Mouse (Mus musculus): ENCODE results near the gene Kmo.

Gene Kmo

DNA sequence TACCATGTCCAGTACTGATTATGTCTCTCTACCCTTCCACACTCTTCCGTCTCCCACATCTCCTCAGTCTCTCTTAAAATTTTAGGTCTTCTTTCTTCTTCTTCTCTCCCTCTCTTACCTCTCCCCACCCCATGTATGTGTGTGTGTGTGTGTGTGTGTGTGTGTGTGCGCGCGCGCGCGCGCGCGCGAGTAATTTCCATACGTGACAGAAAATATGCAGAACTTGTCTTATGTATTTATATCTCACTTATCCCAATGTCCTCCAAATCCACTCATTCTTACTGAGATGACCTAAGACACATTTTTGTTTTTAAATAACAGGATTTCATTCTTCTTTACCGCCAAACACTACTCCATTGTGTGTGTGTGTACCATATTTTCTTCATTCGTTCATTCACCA is 12.3 kb downstream of the Kmo start:
- no peak for DNase-seq (ENCODE audit: low spot score)

DNA sequence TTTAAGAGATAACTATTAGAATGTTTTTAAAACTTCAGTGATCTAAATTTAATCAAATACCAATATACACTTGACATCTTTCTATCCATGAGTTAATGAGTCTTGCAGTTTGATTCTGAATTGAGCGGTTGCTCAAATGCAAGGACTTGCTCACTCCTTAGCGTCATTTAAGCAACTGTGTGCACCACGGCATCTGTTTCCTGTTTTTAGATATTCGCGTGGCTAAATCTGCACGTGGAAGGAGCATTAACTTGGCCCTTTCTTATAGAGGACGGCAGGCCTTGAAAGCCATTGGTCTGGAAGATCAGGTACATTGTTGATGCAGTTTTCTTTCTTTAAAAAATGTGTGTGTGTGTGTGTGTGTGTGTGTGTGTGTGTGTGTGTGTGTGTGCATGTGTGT is 17.5 kb downstream of the Kmo start:
- no peak for DNase-seq (ENCODE audit: low spot score)

DNA sequence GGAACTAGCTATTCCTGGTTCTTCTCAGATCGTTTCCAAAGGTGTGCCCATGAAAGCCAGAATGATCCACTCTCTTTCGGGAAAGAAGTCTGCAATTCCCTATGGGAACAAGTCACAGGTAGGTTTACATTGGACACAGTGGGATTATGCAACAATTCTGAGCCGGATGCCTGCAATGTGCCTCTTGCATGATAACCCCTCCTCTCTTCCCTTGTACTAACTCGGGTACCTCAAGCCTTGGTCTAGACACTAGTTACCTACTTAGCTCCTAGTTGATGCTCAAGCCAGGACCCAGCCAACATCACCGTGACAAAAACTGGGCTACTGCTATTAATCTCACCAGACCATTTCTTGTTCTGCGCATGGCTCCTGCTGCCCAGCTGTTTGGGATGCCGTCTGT is 18.9 kb downstream of the Kmo start:
- DNase-seq (ENCODE audit: low spot score) = no peak

DNA sequence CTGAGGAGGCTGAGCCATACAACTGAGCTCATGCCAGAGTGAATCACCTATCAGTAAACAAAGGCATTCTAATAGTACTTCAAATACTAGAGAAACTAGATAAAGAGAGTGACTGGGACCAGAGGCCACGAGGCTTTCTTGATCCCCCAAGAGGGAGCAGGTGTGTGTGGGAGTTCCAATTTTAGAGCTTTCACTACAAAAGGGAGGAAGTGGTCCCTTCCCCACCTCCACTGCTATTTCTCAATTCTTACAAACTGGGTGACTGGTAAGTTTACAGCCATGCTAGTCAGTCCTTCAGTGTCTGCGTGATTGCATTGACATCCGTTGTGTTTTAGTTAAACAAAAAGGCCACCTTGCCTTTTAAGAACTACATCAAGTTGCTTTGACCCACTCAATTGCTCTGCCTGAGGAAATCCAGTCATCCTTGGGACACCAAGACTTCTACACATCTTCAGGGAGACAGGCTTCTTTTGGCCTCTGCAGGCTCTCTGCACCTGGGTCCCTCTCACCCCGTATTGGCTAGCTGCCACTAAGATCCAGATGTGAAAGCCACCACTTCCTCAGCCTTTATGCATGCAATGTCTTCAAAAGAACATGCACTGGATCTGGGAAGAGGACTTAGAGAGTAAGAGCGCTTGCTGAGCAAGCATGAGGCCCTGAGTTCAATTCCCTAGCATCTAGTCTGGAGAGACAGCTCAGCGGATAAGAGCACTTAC is 20.4 kb downstream of the Kmo start:
- no peak for DNase-seq (ENCODE audit: low spot score)

DNA sequence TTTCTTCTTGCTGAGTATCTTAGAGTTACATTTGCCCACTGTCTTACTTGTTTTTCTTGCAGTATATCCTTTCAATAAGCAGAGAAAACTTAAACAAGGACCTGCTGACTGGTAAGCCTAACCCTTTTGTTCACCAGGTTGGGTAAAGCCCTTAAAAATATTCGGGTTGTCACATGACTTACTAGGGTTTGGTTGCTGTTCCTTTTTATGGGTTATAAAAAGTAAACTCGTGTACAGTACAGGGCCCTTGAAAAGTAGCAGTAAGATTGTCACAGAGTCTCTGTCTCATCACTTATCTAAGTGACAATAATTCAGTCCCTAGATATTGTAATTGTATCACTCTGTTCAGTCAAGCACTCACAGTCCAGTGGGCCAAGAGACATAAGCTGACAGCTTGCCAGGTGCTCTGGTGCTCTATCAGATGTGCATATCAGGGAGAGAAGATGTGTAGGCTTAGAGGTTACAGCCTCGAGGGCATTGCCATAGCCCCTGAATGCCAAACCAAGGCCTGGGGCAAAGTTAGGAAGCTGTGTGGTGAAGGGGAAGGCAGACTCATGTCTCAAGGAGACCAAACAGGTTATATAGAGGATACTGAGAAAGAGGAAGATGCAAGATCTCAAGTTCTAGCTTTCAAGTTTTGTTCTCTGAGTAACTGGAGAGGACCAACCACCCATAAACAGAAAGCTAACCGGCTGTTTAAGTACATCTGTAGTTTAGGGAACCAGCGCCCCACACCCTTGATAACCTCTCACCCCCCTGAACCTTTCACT is 23.5 kb downstream of the Kmo start:
- DNase-seq (ENCODE audit: low spot score) = no peak

DNA sequence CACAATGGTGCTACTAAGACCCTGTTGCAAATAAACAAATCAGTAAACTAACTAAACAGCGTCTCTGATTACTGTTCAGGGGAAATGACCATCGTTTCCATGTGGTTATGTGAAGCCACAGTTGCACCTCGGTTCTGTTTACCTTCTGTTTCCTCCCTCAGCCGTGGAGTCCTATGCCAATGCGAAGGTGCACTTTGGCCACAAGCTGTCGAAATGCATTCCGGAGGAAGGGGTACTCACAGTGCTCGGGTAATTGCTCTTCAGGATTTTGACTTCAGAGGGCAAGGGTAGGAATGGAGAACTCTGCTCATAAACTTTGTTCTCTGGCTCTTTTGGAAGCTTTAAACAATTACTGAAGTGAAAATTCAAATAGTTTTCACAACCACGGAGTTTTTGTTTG is 26.8 kb downstream of the Kmo start:
- DNase-seq (ENCODE audit: low spot score) = no peak

DNA sequence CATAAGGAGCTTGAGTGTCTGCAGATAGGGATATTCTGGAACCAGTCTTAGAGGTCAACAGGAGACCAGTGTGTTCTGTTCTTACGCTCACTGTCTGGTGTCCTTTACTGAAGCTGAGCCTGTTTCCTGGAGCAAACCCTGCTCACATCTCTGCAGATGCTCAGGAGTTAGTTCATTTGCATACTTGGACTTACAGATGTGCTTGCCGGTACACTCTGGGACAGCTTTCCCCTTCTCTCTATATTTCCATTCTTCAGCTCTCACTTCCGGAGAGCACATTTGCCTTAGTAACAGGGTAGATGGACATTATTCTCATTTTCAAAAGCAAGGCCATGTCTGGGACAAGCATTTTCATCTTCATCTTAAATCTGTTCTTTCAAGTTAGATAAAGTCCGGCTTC is 28.4 kb downstream of the Kmo start:
- no peak for DNase-seq (ENCODE audit: low spot score)

DNA sequence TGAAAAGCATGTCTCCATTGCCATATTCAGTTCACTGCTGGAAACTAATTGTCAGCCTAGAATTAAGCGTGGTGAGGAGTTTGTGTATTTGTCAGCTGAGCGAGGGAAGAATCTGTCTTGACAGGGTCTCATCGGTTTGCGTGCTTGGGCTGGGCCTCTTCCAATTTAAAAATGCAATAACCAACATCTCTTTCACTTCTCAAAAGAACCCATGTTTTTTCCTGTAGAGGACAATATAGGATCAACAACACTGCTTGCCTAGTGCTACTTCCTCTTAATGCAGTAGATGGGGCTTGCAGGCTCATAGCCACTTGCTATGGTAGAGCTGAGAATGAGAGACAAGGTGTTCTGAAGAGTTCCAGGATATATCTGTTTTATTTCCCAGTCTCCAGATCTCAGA is 39.7 kb downstream of the Kmo start:
- DNase-seq (ENCODE audit: low spot score) = no peak

DNA sequence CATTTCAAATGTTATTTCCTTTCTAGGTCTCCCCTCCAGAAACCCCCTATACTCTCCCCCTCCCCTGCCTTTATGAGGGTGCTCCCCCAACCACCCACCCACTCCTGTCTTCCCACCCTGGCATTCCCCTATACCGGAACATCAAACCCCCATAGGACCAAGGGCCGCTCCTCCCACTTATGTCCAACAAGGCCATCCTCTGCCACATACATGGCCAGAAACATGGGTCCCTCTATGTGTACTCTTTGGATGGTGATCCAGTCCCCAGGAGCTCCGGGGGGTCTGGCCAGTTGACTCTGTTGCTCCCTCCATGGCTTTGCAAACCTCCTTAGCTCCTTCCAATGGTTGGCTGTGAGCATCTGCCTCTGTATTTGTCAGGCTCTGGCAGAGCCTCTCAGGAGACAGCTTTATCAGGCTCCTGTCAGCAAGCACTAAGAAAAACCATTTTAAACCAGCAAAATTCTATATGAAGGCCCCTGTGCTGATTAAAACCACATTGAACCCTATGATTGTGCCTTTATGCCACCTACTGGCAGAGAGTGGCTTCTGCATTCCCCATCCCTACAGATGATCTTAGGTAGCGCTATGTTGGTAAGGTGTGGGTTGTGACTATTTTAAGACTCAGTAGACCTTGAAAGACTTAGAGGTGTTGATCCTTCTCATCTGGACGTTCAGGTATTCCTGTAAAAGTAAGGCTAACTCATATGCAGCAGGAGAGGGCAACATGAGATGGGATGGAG is 48.7 kb downstream of the Kmo start:
- peak; percentile 50 for DNase-seq (ENCODE audit: low spot score)

DNA sequence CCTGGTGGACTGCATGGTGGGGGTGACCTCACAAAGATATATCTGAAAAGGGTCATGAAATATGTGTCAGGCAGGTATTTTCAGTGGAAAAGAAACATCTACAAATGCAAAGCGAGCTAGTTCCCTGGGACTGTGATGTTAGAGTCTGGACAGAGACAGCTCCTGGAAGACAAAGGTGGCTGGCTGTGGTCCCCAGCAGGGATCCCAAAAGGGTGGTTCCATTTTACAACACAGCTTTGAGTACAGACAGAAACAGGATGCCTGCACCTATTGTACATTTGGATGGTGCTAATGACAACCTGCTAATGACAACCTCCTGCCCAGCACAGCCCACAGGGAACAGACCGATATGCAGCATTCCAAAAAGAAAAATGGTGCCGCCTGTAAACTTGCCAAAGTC is 49.3 kb downstream of the Kmo start:
- no peak for DNase-seq (ENCODE audit: low spot score)

DNA sequence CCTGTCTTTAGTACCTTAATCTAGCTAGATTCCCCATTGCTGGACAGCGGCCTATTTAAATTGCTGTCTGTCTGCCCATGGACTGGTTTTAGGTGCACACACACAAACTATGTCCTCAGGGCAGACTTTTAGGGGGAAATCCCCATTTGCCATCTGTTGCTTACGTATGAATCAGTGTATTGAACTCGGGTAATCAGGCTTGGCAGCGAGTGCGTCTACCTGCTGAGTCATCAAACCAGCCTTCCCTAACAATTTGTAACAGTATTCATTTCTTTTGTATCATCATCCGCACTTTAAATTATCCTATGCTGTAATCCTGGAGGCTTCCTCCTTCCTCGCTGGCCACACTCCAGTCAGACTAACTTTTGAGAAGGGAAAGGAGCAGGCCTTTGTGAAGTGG is 49.9 kb downstream of the Kmo start:
- no peak for DNase-seq (ENCODE audit: low spot score)

DNA sequence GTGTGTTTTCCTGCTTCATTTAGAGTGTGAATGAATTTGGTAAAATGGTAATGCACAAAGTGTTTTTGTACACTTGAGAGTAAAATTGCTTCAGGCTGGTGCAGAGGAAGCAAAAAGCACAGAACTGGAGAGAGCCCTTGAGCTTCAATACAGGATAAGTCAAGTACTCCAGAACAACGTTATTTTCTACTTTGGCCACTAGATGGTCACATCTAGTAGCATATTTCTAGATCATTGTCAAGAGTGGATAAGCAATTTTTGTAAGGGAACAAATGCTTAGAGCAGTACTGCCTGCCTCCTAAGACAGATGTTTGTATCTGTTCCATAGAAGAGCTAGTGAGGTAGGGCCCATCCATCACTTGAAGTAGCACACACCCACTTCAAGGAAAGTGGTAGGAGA is 51.4 kb downstream of the Kmo start:
- no peak for DNase-seq (ENCODE audit: low spot score)

DNA sequence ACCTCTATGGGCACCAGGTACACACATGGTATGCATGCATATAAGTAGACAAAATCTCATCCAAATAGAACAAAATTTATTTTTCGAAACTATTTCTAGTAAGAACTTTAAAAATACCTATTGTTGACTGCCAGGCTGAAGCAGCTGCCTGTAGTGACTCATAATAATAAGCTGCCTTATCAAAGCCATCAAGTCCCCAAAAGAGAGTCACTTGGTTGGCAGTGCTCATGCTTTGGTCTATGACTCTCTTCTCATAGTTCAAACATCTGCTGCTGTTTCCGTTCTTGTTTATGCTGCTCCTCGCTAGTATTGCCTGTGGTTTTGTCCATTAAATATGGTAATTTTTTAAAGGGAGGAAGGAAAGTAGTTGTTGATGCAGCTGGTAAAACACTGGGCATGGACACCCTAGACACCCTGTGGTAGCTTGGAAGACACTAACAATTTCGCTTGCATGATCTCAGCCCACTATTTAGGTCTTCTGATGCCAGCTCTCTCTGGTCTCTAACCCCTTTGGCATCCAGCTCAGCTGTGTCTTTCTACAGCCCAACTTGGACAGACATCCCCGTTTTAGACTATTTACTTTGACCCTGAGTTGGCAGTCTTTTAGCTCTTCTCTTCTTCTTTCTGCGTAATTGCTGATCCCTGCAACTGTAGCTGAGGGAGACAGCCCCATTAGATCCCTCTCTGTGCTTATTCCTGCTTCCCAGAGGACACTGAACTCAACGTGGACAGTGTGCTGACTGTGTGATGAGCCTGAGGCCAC is 53.6 kb downstream of the Kmo start:
- DNase-seq (ENCODE audit: low spot score) = no peak

DNA sequence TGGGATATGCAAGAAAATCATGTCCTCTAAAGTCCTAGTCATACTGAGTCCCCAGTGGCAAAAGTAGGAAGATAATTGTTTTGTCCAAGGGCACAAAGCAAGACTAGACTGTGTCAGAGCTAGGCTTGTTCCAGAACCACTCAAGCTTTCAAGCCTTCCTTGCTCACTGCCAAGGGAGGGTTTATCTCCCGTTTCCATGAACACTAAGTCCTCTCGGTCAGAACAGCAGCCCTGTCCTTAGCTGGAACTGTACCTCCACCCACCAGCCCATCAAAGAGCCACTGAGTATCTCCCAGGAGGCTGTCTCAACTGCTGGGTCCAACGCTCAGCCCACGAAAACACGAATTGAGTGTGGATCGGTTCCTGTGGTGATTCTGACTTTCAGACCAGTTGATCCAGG is 54.9 kb downstream of the Kmo start:
- DNase-seq (ENCODE audit: low spot score) = no peak

DNA sequence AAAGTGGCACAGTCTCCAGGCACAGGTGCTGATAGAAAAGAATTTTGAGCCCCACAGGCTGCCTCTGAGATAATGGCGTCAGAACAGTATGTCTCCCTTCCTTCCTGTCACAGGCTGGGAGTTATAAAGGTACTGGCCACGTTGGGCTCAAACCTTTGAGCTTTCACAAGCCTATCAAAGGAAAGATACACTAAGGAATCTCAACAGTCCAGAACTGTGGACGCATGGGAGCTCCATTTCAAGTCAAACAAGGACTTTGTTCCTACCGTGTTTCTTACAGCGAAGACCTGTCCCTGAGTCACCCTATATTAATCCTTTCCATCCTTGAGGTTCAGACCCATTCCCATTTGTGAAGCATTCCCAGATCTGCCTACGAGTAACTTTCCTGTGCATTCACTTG is 57.3 kb downstream of the Kmo start:
- no peak for DNase-seq (ENCODE audit: low spot score)

DNA sequence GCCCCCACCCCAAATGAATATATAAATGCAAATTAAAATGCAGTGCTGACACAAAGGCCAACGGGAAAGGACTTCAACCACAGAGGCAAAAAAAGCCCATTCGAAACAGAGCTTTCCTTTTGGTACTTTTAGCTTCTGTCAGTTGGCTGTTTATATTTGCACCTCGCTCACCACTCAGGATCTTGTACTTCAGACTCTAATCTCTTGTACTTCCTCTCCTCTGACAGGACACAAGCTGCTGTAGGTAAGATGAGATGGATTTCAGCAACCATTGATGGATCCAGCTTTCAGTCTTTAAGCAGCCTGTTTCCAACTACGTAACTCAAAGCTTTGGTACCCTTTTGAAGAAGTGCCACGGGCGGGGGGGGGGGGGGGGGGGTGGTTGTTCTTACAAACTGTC is 60.8 kb downstream of the Kmo start:
- DNase-seq (ENCODE audit: low spot score) = no peak

DNA sequence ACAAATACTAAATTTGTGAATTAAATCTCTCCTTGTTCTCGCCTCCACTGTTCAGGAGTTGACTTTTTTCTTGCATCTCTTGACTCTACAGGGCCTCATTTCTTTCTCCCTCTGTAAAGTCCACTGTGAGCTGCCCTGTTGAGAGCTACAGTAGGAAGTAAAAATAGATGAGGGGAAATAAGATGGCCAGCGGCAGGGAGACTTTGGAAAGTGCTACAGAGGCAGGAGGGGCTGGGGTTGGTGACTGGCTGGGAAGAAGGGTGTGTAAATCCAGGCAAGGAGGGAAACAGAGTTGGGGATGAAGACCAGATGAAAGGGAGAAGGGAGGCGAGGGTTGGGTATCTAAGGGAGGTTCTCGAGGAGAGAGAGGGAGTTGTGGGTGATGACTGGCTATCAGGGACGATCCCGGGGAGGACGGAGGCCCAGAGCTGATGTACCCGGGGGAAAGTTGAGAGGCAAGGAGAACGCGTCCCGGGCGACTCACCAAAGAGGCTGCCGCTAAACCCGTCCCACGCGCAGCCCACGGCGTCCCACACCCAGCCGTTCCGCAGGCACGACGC is 71.6 kb downstream of the Kmo start:
- DNase-seq (ENCODE audit: low spot score) = no peak

DNA sequence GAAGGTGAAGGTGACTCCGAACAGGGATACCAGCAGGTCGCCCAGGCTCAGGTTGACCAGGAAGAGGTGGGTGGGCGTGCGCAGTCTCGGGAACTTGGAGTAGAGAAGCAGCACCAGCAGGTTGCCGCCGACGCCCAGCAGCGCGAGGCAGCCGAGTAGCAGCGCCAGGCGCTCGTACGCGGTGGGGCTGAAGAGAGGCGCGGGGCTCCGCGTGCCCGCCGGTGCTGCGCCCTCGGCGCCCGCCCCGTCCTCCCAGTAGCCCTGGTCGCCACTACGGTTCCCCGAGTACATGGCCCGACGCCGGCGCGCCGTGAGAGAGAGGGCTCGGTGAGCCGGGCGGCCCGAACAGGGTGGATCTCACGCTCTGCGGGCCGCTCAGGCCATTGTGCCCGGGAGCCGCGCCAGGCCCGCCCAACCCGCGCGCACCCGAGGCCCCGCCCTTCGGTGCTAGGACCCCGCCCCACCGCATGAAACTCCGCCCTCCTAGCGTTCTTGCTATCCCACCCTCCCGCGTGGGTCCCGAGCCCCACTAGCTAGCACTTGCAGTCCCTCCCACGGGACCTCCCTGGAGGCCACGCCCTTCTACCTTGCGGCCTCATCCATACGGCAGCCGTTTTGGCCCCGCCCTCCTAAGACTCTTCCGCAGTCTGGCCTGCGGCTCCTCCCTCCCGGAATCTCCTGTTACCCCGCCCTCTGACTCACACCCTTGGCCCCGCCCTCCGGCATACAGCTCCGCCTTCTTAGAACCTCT is 72.2 kb downstream of the Kmo start, which contains the start of the genes Opn3 and Chml:
Gene Opn3 (minus strand): TSS at position 531 of the 751 bp plus-strand sequence.
Gene Chml (minus strand): TSS at position 656 of the 751 bp plus-strand sequence.
- DNase-seq (ENCODE audit: low spot score) = peak; percentile 99

DNA sequence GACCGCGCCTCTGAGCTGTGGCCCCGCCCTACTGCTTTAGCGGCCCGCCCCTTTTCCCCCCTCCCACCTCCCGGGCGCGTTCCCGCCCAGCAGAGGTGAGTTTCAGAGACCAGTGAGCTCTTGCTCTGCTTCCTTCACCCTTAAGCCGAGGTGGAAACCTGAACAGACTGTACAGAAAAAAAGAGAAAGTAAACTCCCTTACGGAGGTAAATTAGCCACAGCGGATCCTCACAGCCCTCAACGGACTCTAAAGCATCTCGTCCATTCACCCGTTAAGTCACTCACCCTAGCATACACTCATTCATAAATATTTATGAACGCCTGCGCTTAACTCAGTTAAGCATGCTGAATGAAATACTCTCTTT is 72.8 kb downstream of the Kmo start:
- DNase-seq (ENCODE audit: low spot score) = no peak

DNA sequence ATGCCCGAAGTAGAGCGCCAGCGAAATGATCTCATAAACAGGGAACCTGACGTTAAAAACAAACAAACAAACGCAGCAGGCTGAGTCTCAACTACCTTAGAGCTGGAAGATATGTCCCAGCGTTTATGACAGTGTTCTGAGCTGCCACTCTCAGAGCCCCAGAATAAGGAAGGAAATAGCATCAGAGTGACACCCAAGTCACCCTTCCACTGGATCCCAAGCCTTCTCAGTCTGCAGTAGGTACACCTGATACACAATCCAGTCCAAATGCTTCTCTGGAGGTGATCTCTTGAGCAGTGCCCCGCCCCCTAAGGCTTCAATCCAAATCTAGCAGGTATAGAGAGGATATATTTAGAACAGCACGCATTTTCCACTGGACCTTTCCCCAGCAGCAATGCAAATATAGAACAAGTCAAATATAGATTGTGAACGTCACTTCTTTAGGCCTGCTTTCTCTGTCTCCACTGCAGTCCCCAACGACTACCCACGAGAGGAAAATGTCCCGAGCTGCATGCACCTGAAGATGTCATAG is 73.3 kb downstream of the Kmo start:
- DNase-seq (ENCODE audit: low spot score) = no peak

DNA sequence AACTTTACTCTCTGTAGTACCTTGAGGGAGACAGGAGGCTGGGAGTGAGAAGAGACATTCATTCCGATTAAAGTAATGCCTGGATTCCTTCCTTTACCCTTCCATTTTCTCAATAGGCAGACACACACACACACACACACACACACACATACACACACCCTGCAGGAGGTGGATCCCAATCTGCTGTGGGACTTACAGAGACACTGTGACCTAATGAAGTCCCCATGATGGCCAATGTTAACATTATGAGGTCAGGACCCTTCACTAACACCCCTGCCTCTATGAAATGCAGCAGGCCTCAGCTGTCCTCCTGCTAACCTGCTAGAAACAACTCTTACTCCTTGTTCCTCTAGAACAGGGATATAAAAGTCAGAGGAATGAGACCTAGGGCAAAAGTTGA is 78.1 kb downstream of the Kmo start, which contains the start of gene Wdr64:
Gene Wdr64 (plus strand): TSS at position 301 of the 400 bp plus-strand sequence.
- no peak for DNase-seq (ENCODE audit: low spot score)

All from embryo, embryonic 10 days (tissue).